Mouse (Mus musculus) spleen, adult 18-20 months (tissue): ENCODE data around the gene Asic1.
"Not testable (repeated sequence)": the region's sequence is repeated elsewhere in the genome, so short reads cannot be mapped to it uniquely, and the experiment has no call there.

Experiments
- DNase-seq, 2 experiments: peaks; one replicate each; pipeline ENCODE4 v3.0.0; 2022; ENCODE audit warnings: mixed read lengths in 2 of 2

Gene Asic1

GRCm38 (mm10) chr15:99664600-99665451, 5.3 kb upstream of the Asic1 start:
- no peak for DNase-seq

- DNase-seq: no peak
Measured at GRCm38 (mm10) chr15:99667544-99667943, 2.6 kb upstream of the Asic1 start.

GRCm38 (mm10) chr15:99668881-99669280, 1.3 kb upstream of the Asic1 start:
- DNase-seq: peak; percentile 43 to 73

GRCm38 (mm10) chr15:99669392-99669791, 776 bp upstream of the Asic1 start:
- DNase-seq: no peak

GRCm38 (mm10) chr15:99670964-99671670, 949 bp downstream of the Asic1 start:
- no peak for DNase-seq

- no peak for DNase-seq
Measured at GRCm38 (mm10) chr15:99671783-99672182, 1.6 kb downstream of the Asic1 start.

GRCm38 (mm10) chr15:99674866-99675265, 4.7 kb downstream of the Asic1 start:
- DNase-seq: no peak

- DNase-seq: no peak
Measured at GRCm38 (mm10) chr15:99677089-99677488, 6.9 kb downstream of the Asic1 start.

GRCm38 (mm10) chr15:99678063-99678800, 8.1 kb downstream of the Asic1 start:
- peak in 1 of 2 experiments; percentile 23 for DNase-seq

GRCm38 (mm10) chr15:99679008-99679407, 8.8 kb downstream of the Asic1 start:
- DNase-seq: no peak

GRCm38 (mm10) chr15:99682880-99683279, 12.7 kb downstream of the Asic1 start:
- DNase-seq: no peak

GRCm38 (mm10) chr15:99684156-99684555, 14.0 kb downstream of the Asic1 start:
- DNase-seq: no peak

GRCm38 (mm10) chr15:99688712-99689111, 18.5 kb downstream of the Asic1 start:
- peak in 1 of 2 experiments; percentile 30 for DNase-seq

- DNase-seq: no peak
Measured at GRCm38 (mm10) chr15:99690924-99691323, 20.8 kb downstream of the Asic1 start.

GRCm38 (mm10) chr15:99691976-99692375, 21.8 kb downstream of the Asic1 start:
- no peak for DNase-seq

GRCm38 (mm10) chr15:99697309-99697708, 27.1 kb downstream of the Asic1 start:
- DNase-seq: no peak

- DNase-seq: no peak
Measured at GRCm38 (mm10) chr15:99698533-99699085, 28.4 kb downstream of the Asic1 start.

GRCm38 (mm10) chr15:99699715-99700114, 29.5 kb downstream of the Asic1 start:
- DNase-seq: no peak

- no peak for DNase-seq
Measured at GRCm38 (mm10) chr15:99700219-99701106, 30.3 kb downstream of the Asic1 start.

GRCm38 (mm10) chr15:99701640-99701998, 31.5 kb downstream of the Asic1 start:
- DNase-seq: not testable (repeated sequence)

- peak; percentile 88 to 95 for DNase-seq
Measured at GRCm38 (mm10) chr15:99701999-99702900, 32.1 kb downstream of the Asic1 start, which contains the start of gene Smarcd1. Gene Smarcd1 (plus strand): TSS chr15:99702129.
